Mouse (Mus musculus): ENCODE measurements around the gene Slk. TPM values are rescaled to one million over a fixed set of nuclear protein-coding genes. Genes with fewer than 3 reads are reported as not detected.

Gene Slk
- polyA plus RNA-seq, 1 experiment: 5.3 TPM

- WGBS: 2% methylated on average over 90 of the region's 96 CpGs
- peak overlapping the region; percentile 62 for H3K4me3 ChIP-seq (ENCODE audit: extremely low read depth, insufficient read depth, insufficient read length)
- H3K27ac ChIP-seq (ENCODE audit: insufficient read depth, low read length): peak overlapping the region; percentile 59; the same call in 1 of the 2 replicates
- no peak for TF ChIP-seq CTCF (IDR thresholded peaks at IDR 0.05; ENCODE audit: extremely low read depth, insufficient read depth, insufficient read length, insufficient replicate concordance)
- TF ChIP-seq POLR2A (IDR thresholded peaks at IDR 0.05; ENCODE audit: low read depth, low read length): no peak
- H3K36me3 ChIP-seq (ENCODE audit: control insufficient read depth, insufficient read depth, low read length): no peaks in the 10 kb centered on the region
- peak in 1 of 2 experiments; percentile 6 for DNase-seq (ENCODE audit: low read depth in 1 of 2, low spot score in 2 of 2)
- H3K27me3 ChIP-seq (ENCODE audit: control insufficient read depth, insufficient read depth, low read length): no peaks in the 10 kb centered on the region
- H3K4me1 ChIP-seq (ENCODE audit: control insufficient read depth, insufficient read depth, insufficient read length): peaks cover 6% of the 10 kb centered on the region
Observed at GRCm38 (mm10) chr19:47579788-47580631, 532 bp downstream of the Slk start.

DNA sequence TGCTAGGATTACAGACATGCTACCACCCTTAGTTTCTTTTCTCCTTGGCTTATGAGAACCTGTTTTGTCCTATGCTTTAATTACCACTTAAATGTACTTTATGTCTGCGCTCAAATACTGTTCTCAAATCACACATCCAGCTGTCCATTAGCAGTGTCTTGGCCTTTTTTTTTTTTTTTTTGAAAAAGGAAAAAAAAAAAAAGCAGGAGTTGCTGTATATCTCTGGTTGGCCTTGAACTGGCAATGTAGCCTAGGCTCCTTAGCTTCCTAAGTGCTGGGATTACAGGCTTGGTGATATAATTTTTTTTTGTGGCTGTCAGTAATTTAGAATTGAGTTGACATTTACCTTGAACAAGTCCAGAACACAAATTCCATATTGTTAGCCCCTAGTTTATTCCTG is 6.3 kb downstream of the Slk start:
- TF ChIP-seq CTCF (IDR thresholded peaks at IDR 0.05; ENCODE audit: extremely low read depth, insufficient read depth, insufficient read length, insufficient replicate concordance) (no peak), POLR2A (IDR thresholded peaks at IDR 0.05; ENCODE audit: low read depth, low read length) (no peak)
- Histone ChIP-seq H3K27me3 (ENCODE audit: control insufficient read depth, insufficient read depth, low read length) (no peaks in the 10 kb centered on the region), H3K4me1 (ENCODE audit: control insufficient read depth, insufficient read depth, insufficient read length) (peaks cover 6% of the 10 kb centered on the region), H3K27ac (ENCODE audit: insufficient read depth, low read length) (no peak overlapping the region), H3K36me3 (ENCODE audit: control insufficient read depth, insufficient read depth, low read length) (no peaks in the 10 kb centered on the region), H3K4me3 (ENCODE audit: extremely low read depth, insufficient read depth, insufficient read length) (no peak overlapping the region)
- no peak for DNase-seq (ENCODE audit: low read depth in 1 of 2, low spot score in 2 of 2)
- WGBS: 91% methylated on average over 1 of the region's 1 CpGs

DNA sequence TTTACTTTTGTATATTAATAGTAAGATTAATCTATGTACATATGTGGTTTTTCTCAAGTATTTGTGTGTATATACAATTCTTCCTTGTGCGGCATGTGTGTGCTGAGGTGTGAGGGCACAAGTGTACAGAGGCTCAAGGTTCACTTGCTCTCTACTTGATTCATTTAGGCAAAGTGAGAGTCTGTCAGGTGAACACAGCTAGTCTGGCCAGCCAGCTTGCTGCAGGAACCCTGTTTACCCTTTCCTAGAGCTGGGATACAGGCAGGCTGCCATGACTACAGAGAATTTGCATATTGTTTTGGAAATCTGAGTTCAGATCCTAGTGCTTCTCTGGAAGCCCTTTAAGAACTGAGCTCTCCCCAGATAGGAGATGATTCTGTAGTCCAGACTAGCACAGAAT is 7.5 kb downstream of the Slk start:
- Histone ChIP-seq H3K4me1 (ENCODE audit: control insufficient read depth, insufficient read depth, insufficient read length) (no peaks in the 10 kb centered on the region; the same call in 1 of the 2 replicates), H3K27me3 (ENCODE audit: control insufficient read depth, insufficient read depth, low read length) (no peaks in the 10 kb centered on the region), H3K27ac (ENCODE audit: insufficient read depth, low read length) (no peak overlapping the region), H3K4me3 (ENCODE audit: extremely low read depth, insufficient read depth, insufficient read length) (no peak overlapping the region), H3K36me3 (ENCODE audit: control insufficient read depth, insufficient read depth, low read length) (no peaks in the 10 kb centered on the region)
- WGBS: 95% methylated on average over 1 of the region's 1 CpGs
- TF ChIP-seq POLR2A (IDR thresholded peaks at IDR 0.05; ENCODE audit: low read depth, low read length): no peak
- no peak for TF ChIP-seq CTCF (IDR thresholded peaks at IDR 0.05; ENCODE audit: extremely low read depth, insufficient read depth, insufficient read length, insufficient replicate concordance)
- no peak for DNase-seq (ENCODE audit: low read depth in 1 of 2, low spot score in 2 of 2)

GRCm38 (mm10) chr19:47608513-47608912 is 29.0 kb downstream of the Slk start:
- Histone ChIP-seq H3K4me1 (ENCODE audit: control insufficient read depth, insufficient read depth, insufficient read length) (no peaks in the 10 kb centered on the region; the same call in 1 of the 2 replicates), H3K4me3 (ENCODE audit: extremely low read depth, insufficient read depth, insufficient read length) (no peak overlapping the region), H3K27ac (ENCODE audit: insufficient read depth, low read length) (no peak overlapping the region), H3K27me3 (ENCODE audit: control insufficient read depth, insufficient read depth, low read length) (no peaks in the 10 kb centered on the region), H3K36me3 (ENCODE audit: control insufficient read depth, insufficient read depth, low read length) (peaks cover 6% of the 10 kb centered on the region)
- TF ChIP-seq CTCF (IDR thresholded peaks at IDR 0.05; ENCODE audit: extremely low read depth, insufficient read depth, insufficient read length, insufficient replicate concordance) (no peak), POLR2A (IDR thresholded peaks at IDR 0.05; ENCODE audit: low read depth, low read length) (no peak)
- DNase-seq (ENCODE audit: low read depth in 1 of 2, low spot score in 2 of 2): no peak
- WGBS: 66% methylated on average over 3 of the region's 3 CpGs

GRCm38 (mm10) chr19:47613442-47613841 is 34.0 kb downstream of the Slk start:
- TF ChIP-seq POLR2A (IDR thresholded peaks at IDR 0.05; ENCODE audit: low read depth, low read length): no peak
- TF ChIP-seq CTCF (IDR thresholded peaks at IDR 0.05; ENCODE audit: extremely low read depth, insufficient read depth, insufficient read length, insufficient replicate concordance): no peak
- no peak for DNase-seq (ENCODE audit: low read depth in 1 of 2, low spot score in 2 of 2)
- no peak overlapping the region for H3K27ac ChIP-seq (ENCODE audit: insufficient read depth, low read length)
- no peaks in the 10 kb centered on the region for H3K27me3 ChIP-seq (ENCODE audit: control insufficient read depth, insufficient read depth, low read length)
- 62% methylated on average over 7 of the region's 7 CpGs for WGBS
- H3K36me3 ChIP-seq (ENCODE audit: control insufficient read depth, insufficient read depth, low read length): peaks cover 18% of the 10 kb centered on the region
- H3K4me1 ChIP-seq (ENCODE audit: control insufficient read depth, insufficient read depth, insufficient read length): no peaks in the 10 kb centered on the region
- H3K4me3 ChIP-seq (ENCODE audit: extremely low read depth, insufficient read depth, insufficient read length): no peak overlapping the region

DNA sequence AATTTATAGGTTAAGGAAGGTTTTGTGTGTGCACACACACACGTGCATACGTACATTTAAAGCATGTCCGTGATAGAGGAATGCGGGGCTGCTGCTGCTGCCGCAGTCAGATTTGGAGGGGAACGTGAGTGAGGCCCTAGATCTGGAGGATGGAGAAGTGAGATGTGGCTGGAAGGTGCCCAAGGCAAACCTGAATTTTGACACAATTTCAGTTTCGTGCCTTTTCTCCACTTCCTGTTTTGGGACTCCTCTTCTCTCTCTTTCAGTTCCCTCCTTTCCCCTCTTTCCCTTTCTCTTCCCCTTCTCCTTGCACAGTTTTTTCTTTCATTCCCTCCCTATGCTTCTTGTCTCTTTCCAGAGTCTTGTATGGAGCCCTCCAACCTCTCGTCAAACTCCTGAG is 42.0 kb downstream of the Slk start:
- no peak overlapping the region for H3K4me3 ChIP-seq (ENCODE audit: extremely low read depth, insufficient read depth, insufficient read length)
- H3K36me3 ChIP-seq (ENCODE audit: control insufficient read depth, insufficient read depth, low read length): peaks cover 32% of the 10 kb centered on the region
- H3K27ac ChIP-seq (ENCODE audit: insufficient read depth, low read length): no peak overlapping the region
- TF ChIP-seq CTCF (IDR thresholded peaks at IDR 0.05; ENCODE audit: extremely low read depth, insufficient read depth, insufficient read length, insufficient replicate concordance): no peak
- TF ChIP-seq POLR2A (IDR thresholded peaks at IDR 0.05; ENCODE audit: low read depth, low read length): no peak
- 74% methylated on average over 8 of the region's 8 CpGs for WGBS
- no peaks in the 10 kb centered on the region; the same call in 1 of the 2 replicates for H3K4me1 ChIP-seq (ENCODE audit: control insufficient read depth, insufficient read depth, insufficient read length)
- no peaks in the 10 kb centered on the region for H3K27me3 ChIP-seq (ENCODE audit: control insufficient read depth, insufficient read depth, low read length)
- DNase-seq (ENCODE audit: low read depth in 1 of 2, low spot score in 2 of 2): no peak
